Mouse (Mus musculus) lung, embryonic 16.5 days (tissue): ENCODE data around the gene Slc25a19. TPM values are rescaled to one million over a fixed set of nuclear protein-coding genes. Genes with fewer than 3 reads are reported as not detected.

Experiments used
- ATAC-seq: fragments of 200-750 bp; cut with Nextera tagmentation; 2 replicates; pipeline ENCODE4 v1.8.0; 2017; ENCODE audit warnings: low read depth, mild to moderate bottlenecking, moderate library complexity
- H3K27ac ChIP-seq: fragments of 300-500 bp; sonication (generic); 2 replicates; pipeline ENCODE4 v1.5.1; 2014; ENCODE audit warnings: mild to moderate bottlenecking, control low read depth, low read length
- H3K27me3 ChIP-seq: fragments of 300-500 bp; sonication (generic); 2 replicates; pipeline ENCODE4 v1.6.1; 2014; ENCODE audit warnings: low read depth, low read length, mixed read lengths; ENCODE audit not compliant: control insufficient read depth, insufficient read depth
- H3K36me3 ChIP-seq: fragments of 300-500 bp; sonication (generic); 2 replicates; pipeline ENCODE4 v1.6.1; 2014; ENCODE audit warnings: low read length; ENCODE audit not compliant: control insufficient read depth, insufficient read depth
- H3K4me1 ChIP-seq: fragments of 300-500 bp; sonication (generic); replicated peaks from 2 replicates; pipeline ENCODE4 v1.6.1; 2014; ENCODE audit warnings: low read length, mixed read lengths; ENCODE audit not compliant: control insufficient read depth, insufficient read depth
- H3K4me2 ChIP-seq: fragments of 300-500 bp; sonication (generic); 2 replicates; pipeline ENCODE4 v1.6.1; 2014; ENCODE audit warnings: low read depth, low read length, control low read depth
- H3K4me3 ChIP-seq: fragments of 300-500 bp; sonication (generic); 2 replicates; pipeline ENCODE4 v1.5.1; 2014; ENCODE audit warnings: mild to moderate bottlenecking, low read length, control low read depth
- H3K9ac ChIP-seq: fragments of 300-500 bp; sonication (generic); 2 replicates; pipeline ENCODE4 v1.6.1; 2014; ENCODE audit warnings: low read length, control low read depth
- H3K9me3 ChIP-seq: fragments of 300-500 bp; sonication (generic); 2 replicates; pipeline ENCODE4 v1.6.1; 2016; ENCODE audit warnings: low read length; ENCODE audit not compliant: control insufficient read depth
- WGBS: fragments of 180-500 bp; shearing (Covaris S2); extraction: QIAGEN DNeasy Blood & Tissue Kit; methylation state at CpG from one replicate; pipeline ENCODE4 v1.1.7; 2014; 5-methylcytosine and 5-hydroxymethylcytosine counted together
- polyA plus RNA-seq: library from polyadenylated mRNA; unstranded; fragments of >200 nt; fragmentation: Nextera tagmentation; extraction: Ambion mirVana; gene quantifications from 2 replicates; pipeline ENCODE4 v1.2.1, GENCODE M21; 2015

Slc25a19 gene
- polyA plus RNA-seq, 1 experiment from 2014 or later = 25.0 TPM

DNA sequence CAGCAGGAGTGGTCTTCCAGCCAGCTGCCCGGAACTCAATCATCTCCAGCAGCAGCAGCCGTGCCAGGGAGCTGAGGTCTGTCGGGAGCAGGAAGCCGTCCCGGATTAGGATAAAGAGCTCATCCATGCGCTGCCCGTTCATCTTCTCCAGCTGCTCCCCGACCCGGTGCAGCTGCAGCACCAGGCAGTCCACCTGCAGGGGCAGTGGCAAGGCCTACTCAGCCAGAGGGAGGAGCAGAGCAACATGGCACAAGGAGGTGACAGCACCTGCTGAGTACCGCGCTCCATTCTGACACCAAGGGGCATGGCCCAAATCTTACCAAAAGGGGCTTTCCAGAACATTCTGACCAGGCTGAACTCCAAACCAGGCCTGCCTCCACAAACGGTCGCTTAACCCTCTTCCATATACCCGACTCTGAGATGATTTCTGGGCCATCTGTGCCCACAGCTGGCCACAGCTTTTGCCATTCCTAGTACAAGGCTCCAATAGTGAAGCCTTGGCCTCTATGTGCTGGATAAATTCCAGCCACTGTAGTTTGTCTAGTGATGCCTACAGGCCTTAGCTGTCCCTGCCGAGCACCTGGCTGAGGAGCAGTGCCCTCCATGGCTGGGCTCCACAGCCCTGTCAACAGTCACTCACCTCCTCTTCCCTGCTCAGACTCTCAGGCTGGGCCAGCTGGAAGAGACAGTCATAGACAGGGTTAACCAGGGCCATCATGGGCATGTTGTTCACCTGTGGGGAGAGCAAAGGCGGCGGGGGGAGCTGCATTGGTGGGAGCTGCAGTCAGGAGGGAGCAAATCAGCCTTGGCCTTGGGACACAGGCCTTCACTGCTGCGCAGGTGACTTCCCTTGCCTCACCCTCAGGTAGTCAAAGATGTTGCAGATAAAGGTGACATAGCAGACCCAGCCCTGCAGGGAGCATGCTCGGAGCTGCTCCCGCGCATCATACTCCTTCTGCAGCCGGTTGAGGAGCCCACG is 19.4 kb downstream of the Slc25a19 start:
- Histone ChIP-seq H3K9me3 (no peaks in the 10 kb centered on the region), H3K4me1 (peaks cover 19% of the 10 kb centered on the region), H3K27ac (no peak overlapping the region), H3K4me3 (no peak overlapping the region), H3K4me2 (no peak overlapping the region), H3K36me3 (peaks cover 27% of the 10 kb centered on the region), H3K9ac (no peak overlapping the region), H3K27me3 (no peaks in the 10 kb centered on the region)
- no peak for ATAC-seq
- WGBS = 79% methylated on average over 23 of the region's 23 CpGs

GRCm38 (mm10) chr11:115606733-115607132 is 21.4 kb downstream of the Slc25a19 start:
- H3K27ac ChIP-seq = no peak overlapping the region
- no peak for ATAC-seq

DNA sequence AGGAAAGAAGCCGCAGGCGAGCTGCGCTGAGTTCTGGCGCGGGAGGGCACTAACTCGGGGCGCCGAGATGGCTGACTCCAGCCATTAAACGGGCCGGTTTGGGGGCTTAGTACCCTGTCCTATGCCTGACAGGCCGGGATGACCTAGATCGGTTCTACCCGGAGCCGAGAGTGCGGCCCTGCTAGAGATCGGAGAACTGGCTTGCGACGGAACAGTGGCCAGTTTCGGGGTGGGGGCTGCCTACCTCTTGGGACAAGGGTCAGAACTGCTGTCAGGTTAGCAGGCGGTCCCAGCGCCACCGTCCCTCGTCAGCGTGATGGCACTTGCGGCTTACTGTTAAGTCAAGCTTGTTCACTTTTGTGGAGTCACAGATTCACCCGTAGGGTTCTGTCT is 23.8 kb downstream of the Slc25a19 start:
- peaks cover 27% of the 10 kb centered on the region for H3K36me3 ChIP-seq
- peak; percentile 15 for ATAC-seq
- 0% methylated on average over 26 of the region's 26 CpGs for WGBS

More at GRCm38 (mm10) chr11:115606733-115607132, 21.4 kb downstream of the Slc25a19 start:
- no peak overlapping the region for H3K4me3 ChIP-seq
- H3K4me2 ChIP-seq = no peak overlapping the region
- H3K9me3 ChIP-seq = no peaks in the 10 kb centered on the region
- peaks cover 23% of the 10 kb centered on the region for H3K4me1 ChIP-seq
- peaks cover 27% of the 10 kb centered on the region for H3K36me3 ChIP-seq
- WGBS = 93% methylated on average over 18 of the region's 18 CpGs
- H3K9ac ChIP-seq = no peak overlapping the region
- no peaks in the 10 kb centered on the region for H3K27me3 ChIP-seq

DNA sequence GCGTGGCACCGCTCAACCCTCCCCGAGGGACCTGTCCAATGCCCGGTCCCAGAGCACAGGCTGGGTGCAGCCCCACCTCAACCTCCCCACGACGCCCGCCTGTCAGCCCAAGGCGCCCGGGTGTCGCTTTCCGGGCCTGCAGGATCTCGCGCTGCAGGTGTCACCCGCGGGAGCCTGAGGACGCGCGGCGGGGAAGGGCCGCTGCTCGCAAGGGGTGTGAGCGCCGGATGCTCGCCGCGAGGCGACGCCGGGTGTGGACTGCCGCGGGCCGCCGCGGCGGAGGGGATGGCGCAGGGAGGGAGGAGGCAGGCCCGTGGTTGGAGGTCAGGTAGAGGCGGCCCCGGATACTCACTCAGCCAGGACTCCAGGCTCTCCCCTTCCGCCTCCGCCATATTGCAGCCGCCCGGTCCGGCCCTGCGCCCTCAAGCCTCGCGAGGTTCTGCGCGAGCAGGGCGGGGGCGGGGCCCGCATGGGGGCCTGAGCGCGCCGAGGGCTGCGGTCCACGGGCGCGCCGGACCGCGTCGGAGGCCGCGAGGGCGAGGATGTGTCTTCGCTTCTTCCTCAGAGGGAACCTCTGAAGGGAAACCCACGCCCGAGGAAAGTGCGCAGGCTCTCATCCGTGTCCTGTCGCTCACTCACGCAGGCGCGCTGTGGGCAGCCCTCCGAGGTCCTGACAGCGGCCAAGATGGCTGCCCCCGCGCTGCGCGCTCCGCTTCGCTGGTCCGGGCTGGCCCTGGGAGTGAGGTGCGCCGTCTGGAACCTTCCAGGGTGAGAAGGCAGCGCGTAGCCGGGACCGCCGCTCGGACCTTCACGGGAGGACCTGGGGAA is 24.4 kb downstream of the Slc25a19 start, which contains the start of the genes Mrps7 and Gga3:
Gene Mrps7 (plus strand): TSS at position 450 of the 828 bp plus-strand sequence.
Gene Gga3 (minus strand): TSS at position 576 of the 828 bp plus-strand sequence.
- peak within 1 kb of the TSS; percentile 100 for H3K4me3 ChIP-seq
- WGBS = under 1% methylated on average over 84 of the region's 93 CpGs
- ATAC-seq = peak; percentile 98
- peak within 1 kb of the TSS; percentile 93 for H3K27ac ChIP-seq
- peaks cover 22% of the 10 kb centered on the region for H3K4me1 ChIP-seq
- no peaks in the 10 kb centered on the region for H3K27me3 ChIP-seq
- H3K36me3 ChIP-seq = peaks cover 25% of the 10 kb centered on the region
- H3K9ac ChIP-seq = peak within 1 kb of the TSS; percentile 98
- no peaks in the 10 kb centered on the region for H3K9me3 ChIP-seq
- H3K4me2 ChIP-seq = peak within 1 kb of the TSS; percentile 93

More for the DNA sequence above, 23.8 kb downstream of the Slc25a19 start:
- Histone ChIP-seq H3K4me1 (peaks cover 22% of the 10 kb centered on the region), H3K27ac (peak overlapping the region; percentile 93), H3K27me3 (no peaks in the 10 kb centered on the region), H3K4me3 (peak overlapping the region; percentile 100), H3K4me2 (peak overlapping the region; percentile 93), H3K9ac (peak overlapping the region; percentile 98), H3K9me3 (no peaks in the 10 kb centered on the region)

GRCm38 (mm10) chr11:115603128-115603475 is 25.0 kb downstream of the Slc25a19 start:
- 3% methylated on average over 15 of the region's 15 CpGs for WGBS
- ATAC-seq = no peak

GRCm38 (mm10) chr11:115601174-115601573 is 26.9 kb downstream of the Slc25a19 start:
- Histone ChIP-seq H3K9me3 (no peaks in the 10 kb centered on the region), H3K4me1 (peaks cover 22% of the 10 kb centered on the region), H3K4me3 (no peak overlapping the region), H3K36me3 (peaks cover 6% of the 10 kb centered on the region), H3K27ac (no peak overlapping the region), H3K9ac (no peak overlapping the region), H3K27me3 (no peaks in the 10 kb centered on the region), H3K4me2 (no peak overlapping the region)
- no peak for ATAC-seq
- WGBS = 78% methylated on average over 4 of the region's 4 CpGs

More at GRCm38 (mm10) chr11:115603128-115603475, 25.0 kb downstream of the Slc25a19 start:
- H3K27me3 ChIP-seq = no peaks in the 10 kb centered on the region
- H3K4me3 ChIP-seq = peak overlapping the region; percentile 100
- H3K9me3 ChIP-seq = no peaks in the 10 kb centered on the region
- H3K4me1 ChIP-seq = peaks cover 22% of the 10 kb centered on the region
- peak overlapping the region; percentile 93 for H3K27ac ChIP-seq
- H3K9ac ChIP-seq = peak overlapping the region; percentile 98
- H3K36me3 ChIP-seq = peaks cover 19% of the 10 kb centered on the region
- H3K4me2 ChIP-seq = peak overlapping the region; percentile 93

DNA sequence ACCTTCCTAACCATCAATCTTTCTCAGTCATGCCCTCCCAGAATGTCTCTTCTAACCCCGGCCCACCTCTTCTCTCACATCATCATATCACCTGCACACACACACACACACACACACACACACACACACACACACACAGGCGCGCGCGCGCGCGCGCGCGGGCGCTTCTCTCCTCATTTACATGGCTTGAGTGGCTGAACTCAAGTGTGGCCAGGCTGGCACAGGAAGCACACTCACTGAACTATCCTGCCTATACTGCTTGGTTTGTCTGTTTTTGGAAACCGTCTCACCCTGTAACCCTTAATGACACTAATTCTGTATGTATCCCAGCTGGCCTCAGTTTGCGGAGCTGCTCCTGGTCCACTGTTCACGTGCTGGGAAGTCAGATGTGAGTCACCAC is 27.4 kb downstream of the Slc25a19 start:
- H3K27me3 ChIP-seq = no peaks in the 10 kb centered on the region
- H3K4me1 ChIP-seq = peaks cover 22% of the 10 kb centered on the region
- 90% methylated on average over 15 of the region's 15 CpGs for WGBS
- H3K4me3 ChIP-seq = no peak overlapping the region
- ATAC-seq = no peak
- peaks cover 1% of the 10 kb centered on the region for H3K36me3 ChIP-seq
- H3K9me3 ChIP-seq = no peaks in the 10 kb centered on the region
- H3K27ac ChIP-seq = no peak overlapping the region
- no peak overlapping the region for H3K9ac ChIP-seq
- no peak overlapping the region for H3K4me2 ChIP-seq

GRCm38 (mm10) chr11:115599722-115600121 is 28.4 kb downstream of the Slc25a19 start:
- Histone ChIP-seq H3K4me3 (no peak overlapping the region), H3K9ac (no peak overlapping the region), H3K4me2 (no peak overlapping the region), H3K9me3 (no peaks in the 10 kb centered on the region), H3K4me1 (peaks cover 17% of the 10 kb centered on the region), H3K27ac (no peak overlapping the region), H3K27me3 (no peaks in the 10 kb centered on the region), H3K36me3 (no peaks in the 10 kb centered on the region; the same call in none of the 2 replicates)
- WGBS = 89% methylated on average over 7 of the region's 7 CpGs
- ATAC-seq = no peak

DNA sequence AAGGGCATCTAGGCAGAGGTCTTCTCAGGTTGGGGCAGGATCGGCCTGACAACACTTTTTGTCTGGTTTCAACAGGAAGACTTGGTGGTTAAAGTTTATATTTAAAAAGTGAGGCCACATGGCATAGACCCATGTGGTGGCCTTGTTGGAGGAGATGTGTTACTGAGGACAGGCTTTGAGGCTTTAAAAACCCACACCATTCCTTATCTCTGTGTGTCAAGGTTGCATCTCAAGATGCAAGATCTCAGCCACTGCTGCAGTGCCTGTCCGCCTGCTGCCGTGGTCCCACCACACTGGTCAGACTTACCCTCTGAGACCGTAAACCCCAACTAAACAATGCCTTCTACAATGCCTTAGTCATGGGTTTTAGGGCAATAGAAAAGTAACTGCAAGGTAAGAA is 29.8 kb downstream of the Slc25a19 start:
- Histone ChIP-seq H3K9ac (no peak overlapping the region), H3K4me3 (no peak overlapping the region), H3K36me3 (peaks cover 7% of the 10 kb centered on the region), H3K27me3 (no peaks in the 10 kb centered on the region), H3K4me1 (peaks cover 15% of the 10 kb centered on the region), H3K27ac (no peak overlapping the region), H3K4me2 (no peak overlapping the region), H3K9me3 (no peaks in the 10 kb centered on the region)
- no peak for ATAC-seq
- 91% methylated on average over 4 of the region's 4 CpGs for WGBS
